Mouse (Mus musculus) urinary bladder, postnatal 14 days (tissue): Measurements from ENCODE around the gene Chd1l.

Experiments
- DNase-seq: peaks from one replicate; pipeline ENCODE4 v3.0.0; 2021; ENCODE audit warnings: low spot score

Gene Chd1l

DNA sequence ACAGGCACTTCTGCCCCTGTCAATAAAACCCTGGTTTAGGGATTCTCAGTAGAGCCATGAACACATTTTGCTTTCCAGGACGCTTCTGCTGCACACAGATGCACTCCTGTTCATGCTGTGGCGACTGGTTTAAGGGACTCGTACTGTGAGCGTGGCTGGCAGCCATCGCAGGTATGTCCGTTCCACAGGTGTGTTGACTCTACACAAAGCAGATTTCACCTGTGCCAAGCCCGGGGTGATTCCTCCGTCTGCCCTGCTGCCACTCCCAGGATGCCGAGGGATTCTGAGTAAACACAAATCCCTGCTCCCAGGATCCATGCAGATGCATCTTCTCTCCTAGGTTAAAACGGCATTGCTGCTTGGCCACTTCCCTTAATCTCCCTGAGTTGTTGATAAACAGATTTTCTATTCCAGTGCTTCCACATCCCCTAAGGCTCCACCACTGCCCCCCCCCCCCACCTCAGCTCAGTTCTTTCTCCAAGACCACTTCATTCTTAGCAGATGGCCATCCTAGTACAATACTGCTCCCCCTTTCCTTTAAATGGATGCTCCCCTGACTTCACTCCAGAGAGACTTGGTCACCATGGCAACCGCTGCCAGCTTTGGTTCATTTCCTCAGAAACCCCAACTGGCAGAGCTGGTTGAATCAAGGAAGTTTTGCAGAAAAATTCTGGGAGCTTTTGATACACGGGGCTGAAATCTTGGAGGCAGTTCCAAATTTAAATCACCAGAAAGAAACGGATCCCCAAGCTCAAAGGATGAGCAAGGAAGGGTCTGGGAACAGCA is 87.9 kb downstream of the Chd1l start:
- DNase-seq, result no peak

DNA sequence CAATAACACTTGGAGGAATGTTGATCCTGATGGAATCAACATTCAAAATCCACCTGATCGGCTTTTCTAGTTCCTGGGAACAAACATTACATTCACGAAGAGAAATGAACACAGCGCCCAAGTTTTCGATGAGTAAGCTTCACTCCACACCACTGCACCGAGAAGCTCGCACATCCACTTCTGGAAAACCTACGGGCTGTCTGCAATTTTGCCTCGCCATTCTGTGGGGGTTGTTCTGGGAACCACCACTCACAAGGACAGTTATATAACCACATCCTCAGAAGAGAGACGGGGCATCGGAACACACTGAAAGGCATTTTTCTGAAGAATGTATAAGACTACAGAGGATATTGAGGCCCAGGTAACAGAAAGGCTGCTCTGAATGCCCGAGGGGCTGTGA is 90.1 kb downstream of the Chd1l start:
- DNase-seq, result no peak

DNA sequence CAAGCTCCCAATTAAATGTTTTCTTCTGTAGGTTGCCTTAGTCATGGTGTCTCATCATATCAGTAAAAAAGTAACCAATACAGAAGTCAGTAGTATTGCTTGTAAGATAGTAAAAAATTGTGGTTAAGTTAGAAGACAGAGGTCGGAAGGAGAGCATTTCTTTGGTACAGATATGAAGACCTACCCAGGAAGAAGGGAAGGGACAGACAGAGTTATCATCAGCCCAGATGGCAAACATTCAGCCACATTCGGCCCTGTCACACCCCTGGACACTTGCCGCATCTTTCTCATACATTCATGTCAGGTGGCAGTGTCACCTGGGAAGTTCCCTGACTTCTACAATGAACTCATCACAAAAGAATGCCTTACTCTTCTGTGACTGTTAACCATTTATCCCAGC is 97.7 kb downstream of the Chd1l start:
- no peak for DNase-seq
